Mouse (Mus musculus) gonadal fat pad, adult 2 months (tissue): ENCODE data around the gene 4933411K16Rik. TPM values are rescaled to one million over a fixed set of nuclear protein-coding genes. Genes with fewer than 3 reads are reported as not detected.

Experiments
- DNase-seq: peaks from one replicate; pipeline ENCODE4 v3.0.0-alpha.2; 2012; ENCODE audit warnings: low read depth
- polyA plus RNA-seq: library from polyadenylated mRNA; depleted of rRNA; stranded (reverse); fragments of >200 nt; gene quantifications from 2 replicates; pipeline ENCODE4 v1.2.3, GENCODE M21; 2012

Gene 4933411K16Rik
- polyA plus RNA-seq, 1 experiment, result 14.3 TPM

DNA sequence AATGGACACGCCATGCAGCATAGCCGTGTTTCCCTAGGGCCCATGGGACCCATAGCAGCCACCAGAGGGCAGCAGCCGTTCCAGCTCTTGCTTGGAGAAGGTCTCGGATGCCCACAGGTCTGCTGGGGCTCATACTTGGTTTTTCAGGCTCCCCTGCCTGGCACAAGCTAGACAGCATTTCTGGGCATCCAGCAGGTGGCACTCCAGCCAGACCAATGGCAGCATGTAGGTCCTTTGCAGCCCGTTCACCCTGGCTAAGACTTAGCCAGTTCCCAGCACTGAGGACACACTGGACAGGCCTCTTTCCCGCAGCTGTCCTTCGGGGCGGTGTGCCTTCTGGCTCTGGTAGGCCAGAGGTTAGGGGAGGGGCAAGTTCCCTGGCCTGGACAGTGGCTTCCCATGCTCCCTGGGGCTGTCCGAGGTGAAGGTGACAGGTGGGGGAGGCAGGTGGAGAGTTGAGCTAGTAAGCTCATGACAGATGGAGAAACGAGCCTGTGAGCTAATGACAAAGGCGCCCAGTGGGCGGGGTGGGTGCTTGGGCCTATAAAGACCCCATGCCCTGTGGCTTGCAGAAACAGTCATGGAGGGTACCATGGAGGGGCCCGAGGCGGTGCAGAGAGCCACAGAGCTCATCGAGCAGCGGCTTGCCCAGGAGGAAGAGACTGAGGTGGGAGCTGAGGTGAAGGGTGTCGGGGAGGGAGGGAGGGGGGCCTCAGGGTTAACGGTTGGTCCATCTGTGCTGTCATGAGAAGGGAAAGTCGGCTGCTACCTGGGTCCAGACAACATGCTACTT is 16.4 kb upstream of the 4933411K16Rik start, which contains the start of gene Ankrd2:
Gene Ankrd2, plus strand, starts transcription at position 545 of the 793 bp plus-strand sequence.
- DNase-seq, result no peak

DNA sequence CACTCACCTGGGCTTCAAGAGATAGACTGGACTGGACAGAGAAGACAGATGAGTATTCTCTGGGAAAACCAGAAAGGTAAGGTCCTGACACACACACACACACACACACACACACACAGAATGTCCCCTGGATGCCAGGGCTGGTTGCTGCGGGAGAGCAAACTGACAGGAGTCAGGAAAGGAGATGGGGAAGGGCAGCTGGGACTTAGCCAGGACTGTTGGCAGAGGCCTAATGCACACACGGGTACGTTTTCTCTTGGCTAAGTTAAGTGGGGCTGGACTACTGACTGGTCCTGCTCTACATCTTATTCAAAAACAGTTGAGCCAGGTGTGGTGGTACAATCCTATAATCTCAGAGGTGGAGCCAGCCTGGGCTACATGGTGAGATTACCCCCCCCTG is 15.7 kb upstream of the 4933411K16Rik start:
- DNase-seq, result no peak

DNA sequence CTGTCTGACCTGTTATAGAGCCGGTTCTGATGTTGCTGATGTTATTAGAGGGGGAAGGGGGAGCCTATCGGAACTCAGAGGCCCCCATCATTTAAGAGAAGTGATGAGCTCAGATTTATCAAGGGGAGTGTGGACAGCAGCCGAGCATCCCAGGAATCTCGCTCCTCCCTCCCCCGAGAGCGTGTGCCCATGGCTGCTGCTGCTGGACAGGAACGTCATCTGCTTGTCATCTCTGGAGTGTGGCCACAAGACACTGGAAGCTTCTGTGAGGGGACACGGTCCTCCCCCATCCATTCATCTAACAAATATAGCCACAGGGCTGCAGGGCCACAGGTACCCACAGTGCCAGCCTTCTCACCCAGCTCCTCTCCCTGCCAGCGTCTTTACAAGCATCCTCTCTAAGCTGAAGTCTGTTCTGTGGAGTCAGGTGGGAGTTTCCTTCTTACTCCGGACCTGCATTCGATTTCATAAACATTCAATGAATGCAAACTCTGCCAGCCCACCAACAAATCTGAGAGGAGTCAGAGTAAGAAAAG is 14.8 kb upstream of the 4933411K16Rik start:
- no peak for DNase-seq

DNA sequence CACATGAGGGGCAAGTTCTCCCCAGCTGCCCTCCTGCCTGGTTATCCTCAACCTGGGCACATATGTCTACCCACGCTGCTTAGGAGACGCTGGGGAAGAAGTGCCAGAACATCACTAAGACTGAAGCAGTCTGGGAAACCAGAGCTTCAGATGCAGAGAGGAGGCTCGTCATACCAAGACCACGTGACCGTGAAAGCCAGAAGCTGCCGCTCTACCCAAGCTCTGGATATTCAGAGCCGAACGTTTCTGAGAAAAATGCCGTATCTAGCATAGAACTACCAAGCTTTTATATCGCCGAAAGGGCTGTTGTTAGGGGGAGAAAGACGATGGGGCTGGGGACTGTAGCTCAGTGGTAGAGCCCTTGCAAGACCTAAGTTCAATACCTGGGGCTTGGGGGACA is 13.7 kb upstream of the 4933411K16Rik start:
- no peak for DNase-seq

DNA sequence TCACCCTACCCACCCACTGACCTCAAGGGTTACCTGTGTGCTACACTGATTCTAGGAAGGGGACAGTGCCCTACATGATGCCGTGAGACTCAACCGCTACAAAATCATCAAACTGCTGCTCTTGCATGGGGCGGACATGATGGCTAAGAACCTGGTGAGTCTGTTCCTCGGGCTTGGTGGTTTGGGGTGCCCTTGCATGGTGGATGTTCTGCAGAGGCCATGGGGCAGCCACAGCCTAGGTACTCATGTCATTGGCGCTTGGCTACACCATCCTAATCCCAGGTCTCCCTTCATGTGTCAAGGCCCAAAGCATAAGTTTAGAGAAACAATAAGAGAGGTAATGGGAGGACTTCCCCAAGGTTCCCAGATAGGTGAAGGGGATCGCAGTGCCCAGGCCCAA is 8.1 kb upstream of the 4933411K16Rik start:
- no peak for DNase-seq

DNA sequence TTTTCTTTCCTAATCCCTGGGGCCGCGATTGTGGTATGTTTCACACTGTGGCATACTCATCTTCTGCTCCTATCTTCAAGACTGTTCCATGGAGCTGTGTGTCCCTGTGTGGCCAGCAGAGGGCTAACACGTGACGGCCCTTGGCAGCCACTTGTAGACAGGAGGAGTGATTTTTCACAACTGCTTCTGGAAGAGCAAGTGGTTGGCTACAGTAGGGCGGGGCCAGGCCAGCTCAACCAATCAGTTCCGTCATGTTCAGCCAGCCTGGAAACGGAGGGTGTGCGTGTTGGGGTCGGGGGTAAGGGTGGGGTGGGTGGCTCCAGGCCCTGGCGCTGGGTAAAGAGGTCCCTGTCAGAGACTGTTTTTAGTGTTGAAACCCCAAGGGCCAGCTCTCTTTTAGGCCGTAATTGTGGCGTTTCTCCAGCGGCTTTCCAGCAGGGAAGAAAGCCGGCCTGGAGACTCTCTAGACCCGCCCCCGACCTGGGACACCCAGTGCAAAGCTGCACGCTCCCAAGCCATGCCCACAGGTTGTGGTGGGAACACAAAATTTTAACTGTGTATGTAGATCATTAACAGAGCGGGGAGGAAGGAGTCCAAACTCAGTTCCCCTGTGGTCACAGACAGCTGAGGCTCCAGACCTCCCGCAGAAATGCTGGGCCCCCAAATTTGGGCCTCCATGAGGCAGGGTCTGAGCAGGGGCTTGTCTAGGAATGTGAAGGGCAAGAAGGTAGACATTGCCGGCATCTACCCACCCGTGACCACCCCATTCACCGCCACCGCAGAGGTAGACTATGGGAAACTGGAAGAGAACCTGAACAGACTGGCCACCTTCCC is 6.6 kb upstream of the 4933411K16Rik start, which contains the start of gene Hoga1:
Gene Hoga1, plus strand, starts transcription at position 342 of the 834 bp plus-strand sequence.
- peak; percentile 36 for DNase-seq

DNA sequence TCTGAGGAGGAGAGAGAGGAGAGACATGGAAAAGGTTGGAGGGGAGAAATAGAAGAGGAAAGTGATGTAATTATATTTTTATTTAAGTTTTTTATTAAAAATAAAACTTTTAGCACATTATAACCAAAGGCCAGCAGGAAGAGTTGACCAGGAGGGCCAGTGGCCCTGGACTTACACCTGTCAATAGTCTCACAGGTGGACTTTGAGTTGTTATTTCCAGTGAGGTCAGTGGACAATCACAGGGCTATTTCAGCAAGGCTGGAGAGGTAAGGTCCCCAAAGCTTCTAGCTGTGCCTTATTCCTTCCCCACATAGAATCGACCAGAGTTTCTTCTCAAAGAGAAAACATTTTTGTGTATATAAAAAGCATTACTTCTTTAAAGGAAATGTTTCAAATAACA is 1.8 kb upstream of the 4933411K16Rik start:
- no peak for DNase-seq

DNA sequence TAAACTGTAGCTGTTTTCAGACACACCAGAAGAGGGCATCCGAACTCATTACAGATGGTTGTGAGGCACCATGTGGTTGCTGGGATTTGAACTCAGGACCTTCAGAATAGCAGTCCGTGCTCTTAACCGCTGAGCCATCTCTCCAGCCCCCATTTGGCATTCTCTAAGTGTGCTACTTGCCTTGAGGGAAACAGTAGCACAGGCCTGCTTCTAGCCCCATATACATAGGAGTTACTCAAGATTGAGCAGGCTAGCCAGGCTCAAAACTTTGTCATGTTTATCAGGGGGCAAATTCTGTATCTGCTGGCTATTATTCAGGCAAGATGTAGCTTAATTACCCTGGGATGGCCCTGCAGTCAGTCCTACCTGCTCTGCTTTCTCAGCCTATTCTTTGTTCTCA is 697 bp upstream of the 4933411K16Rik start:
- no peak for DNase-seq

DNA sequence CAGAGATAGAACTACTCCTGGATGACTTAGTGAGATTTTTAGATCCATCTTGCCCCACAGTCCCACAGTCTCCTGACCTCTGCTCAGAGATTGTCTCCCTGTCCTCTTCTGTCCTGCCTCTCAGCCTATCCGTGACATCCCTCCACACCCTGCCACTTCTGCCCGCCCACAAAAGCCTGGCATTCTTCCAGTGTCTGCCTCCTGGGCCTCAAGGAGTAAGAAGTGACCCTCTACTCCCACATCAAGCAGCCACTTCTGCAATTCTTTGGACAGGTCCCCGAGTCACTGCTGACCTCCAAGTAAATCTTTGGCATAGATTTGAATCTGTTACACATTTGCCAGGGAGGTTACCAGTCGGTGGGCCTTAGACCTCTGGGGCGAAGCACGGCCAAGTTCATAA is 2.2 kb downstream of the 4933411K16Rik start:
- no peak for DNase-seq

DNA sequence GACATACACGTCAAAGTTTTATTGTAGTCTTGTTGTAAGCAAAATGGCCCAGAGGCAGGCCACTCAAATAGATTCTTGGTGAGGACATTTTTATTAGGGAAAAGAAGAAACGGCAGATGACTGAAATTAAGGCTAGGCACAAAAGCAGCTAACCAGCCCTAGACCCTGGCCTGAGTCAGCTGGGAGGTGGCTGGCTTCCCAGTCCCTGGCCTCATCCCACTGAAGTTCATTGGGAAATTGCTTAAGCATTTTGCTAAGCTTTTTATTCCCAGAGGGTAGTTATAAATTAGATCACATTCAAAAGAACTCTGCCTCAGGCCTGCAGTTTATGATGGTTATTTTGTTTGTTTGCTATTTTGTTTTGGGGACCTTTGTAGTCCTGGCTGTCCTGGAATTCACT is 3.8 kb downstream of the 4933411K16Rik start:
- DNase-seq, result no peak

DNA sequence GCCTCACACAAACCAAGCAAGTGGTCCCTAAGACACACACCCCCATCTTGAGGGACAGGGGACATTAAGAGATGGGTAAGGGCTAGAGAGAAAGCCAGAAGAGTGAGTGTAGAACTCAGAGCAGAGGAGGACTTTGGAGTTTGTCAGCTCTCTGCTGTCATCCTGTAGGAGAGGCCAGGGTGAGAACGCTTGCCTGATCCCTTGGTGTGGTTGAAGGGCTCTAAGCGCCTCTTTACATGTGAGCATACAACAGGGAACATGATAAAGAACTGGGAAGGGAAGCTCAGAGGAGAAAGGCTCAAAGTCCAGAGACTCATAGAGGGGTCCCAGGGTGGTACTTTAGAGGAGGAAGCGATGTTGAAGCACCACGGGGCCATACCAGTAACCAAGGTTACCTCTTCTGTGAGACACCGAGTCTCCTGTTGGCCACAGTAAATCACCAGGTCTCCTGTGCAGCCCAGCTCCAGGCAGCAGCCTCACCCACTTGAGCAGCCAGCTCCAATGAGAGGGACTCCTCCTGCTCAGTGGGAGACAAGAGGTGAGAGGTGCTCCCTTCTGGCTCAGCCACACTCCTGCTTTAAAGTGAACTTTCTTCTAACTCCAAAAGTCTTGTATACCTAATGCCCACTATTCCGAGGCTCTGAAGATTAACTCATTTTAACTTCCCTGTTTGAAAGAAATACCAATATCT is 4.8 kb downstream of the 4933411K16Rik start:
- DNase-seq, result no peak

DNA sequence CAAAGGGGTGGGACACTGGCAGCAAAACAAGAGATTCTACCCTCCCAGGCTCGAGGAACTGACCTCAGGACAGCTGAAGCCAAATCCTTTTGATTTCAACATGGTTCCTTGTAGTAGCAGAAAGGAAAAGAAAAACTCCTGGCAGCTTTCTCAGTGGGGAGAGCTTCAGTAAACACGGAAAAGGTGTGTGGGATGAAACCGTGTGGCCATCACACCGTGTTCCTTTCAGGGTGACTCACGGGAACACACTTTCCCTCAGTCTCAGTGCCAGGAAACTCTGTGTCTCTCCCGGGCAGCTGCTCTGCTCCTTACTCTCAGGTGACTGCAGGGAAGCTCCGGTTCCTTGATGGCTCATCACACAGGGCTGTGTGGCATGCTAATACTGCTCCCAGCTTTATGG is 6.4 kb downstream of the 4933411K16Rik start:
- peak; percentile 74 for DNase-seq

DNA sequence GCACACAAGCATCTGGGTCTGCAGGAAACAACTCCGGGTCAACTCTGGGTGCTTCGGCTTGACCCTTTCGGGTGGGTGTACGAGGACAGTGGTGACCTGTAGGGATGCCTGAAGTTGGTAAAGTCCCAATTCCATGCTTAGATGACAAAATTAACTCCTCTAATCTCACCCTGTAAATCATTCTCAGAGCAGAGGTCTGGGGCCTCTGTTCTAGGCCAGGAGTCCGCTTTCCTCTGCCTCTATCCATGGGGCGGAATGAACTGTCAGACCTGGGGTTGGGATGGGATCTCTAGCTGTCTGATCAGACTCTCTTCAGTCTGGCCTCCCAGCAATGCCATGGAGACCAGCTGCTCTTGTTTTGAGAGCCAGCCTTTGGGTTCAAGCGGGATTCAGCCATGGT is 9.4 kb downstream of the 4933411K16Rik start:
- DNase-seq, result no peak

DNA sequence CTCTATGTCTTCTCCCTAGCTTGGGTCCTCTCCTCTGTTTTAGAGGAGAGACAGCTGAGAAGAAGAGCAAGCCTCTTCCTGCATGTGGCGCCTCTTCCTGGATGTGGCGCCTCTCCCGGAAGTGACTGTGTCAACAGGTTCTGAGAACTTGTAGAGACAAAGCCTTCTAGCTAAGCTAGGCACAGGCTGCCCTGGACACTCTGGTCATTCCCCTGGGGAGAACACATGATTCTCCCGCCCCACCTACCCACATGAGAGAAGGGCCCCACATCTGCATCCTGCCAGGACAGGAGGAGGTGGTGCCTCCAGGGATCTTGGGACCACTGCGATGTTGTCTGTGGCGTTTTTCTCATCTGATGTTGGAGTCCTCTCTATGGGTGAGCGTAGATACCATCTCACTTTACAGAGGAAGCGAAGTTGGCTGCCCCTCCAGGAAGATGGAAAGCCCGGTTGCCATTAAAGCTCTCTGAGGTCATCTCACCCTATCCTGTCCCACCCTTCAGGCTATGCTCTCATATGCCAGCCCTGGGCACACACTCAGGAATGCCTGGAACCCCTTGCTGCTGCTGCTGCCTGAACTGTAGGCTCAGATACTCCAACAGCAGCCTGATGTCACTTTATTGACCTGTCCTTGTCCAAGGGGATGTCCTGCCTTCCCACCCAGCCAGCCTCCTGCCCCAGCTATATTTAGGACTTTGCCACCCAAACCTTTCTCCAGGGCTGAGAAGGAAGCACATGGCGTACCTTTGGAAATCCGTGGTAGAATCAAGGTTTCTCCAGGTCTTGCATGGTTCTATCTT is 16.6 kb downstream of the 4933411K16Rik start:
- DNase-seq, result no peak

DNA sequence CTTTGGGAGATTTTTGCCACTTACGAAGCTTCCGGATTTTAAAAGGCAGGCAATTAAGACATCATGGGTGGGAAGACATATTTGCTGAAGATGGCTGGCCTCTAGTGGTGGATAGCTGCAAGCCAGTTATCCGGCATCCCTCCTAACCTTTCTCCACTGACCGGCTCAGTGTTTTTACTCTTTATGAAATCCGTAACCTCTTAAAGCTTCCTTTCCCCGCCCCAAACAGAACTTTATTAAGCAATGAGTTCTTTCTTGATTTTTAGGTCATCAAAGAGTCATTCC is 17.1 kb downstream of the 4933411K16Rik start:
- DNase-seq, result no peak

DNA sequence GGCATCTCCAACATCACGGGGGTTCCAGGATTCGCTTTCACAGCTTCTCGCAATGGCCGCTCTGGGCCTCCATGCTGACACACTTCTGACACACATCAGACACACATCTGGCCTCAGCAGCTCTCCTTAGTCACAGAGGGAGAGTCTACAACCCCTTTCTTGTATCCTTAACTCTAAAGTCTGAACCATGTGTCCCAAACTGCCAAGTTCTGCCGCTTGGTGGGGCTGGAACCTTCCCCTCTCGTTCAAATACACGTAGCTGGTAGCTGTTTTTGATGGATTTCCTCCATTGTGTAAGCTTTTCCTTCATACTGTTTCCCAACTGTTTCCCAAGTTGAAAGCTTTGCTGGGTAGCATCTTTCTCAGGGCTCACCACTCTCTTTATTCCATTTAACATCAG is 19.2 kb downstream of the 4933411K16Rik start:
- no peak for DNase-seq

DNA sequence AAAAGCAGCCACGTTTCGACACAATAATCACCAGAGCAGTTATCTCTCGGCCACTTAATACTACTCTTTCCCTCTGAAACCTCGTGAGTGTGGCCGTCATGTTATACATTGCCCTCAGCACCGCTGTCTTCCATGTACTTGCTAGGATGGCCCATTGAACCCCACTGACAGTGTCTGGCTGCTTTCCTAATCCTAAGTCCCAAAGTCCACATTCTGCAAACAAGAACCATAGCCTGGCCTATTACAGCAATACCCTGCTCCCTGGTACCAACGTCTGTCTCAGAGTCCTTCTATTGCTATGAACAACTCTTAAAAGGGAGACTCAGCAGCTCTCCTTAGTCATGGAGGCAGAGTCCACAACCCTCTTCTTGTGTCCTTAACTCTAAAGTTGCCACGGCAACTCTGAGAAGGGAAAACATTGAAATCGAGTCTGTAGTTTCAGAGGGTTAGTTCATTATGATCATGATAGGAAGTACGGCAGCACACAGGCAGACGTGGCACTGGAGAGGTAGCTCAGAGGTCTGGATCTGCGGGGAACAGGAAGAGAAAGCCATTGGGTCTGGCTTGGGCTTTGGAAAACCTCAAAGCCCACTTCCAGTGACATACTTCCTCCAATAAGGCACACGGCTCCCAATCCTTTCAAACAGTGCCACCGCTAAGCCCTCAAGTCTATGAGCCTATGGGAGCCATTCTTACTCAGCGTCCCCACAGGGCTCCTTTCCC is 20.0 kb downstream of the 4933411K16Rik start:
- no peak for DNase-seq

DNA sequence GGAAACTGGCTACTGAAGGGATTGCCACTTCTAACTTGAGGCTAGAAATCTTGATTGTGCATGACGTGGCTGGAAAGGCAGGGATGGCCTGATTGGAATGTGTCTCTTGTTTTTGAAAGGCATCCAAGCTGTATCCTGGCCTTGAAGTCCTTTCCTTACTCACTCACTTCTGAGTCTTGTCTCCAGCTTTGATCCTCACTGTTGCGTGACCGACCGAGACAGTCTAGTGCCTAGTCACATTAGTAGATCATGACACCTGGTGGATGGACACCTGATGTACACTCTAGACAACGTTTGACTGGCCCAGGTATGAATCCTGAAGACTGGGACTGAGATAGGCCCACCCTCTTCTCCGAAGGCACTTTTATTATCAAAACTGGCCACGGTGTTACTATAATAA is 20.8 kb downstream of the 4933411K16Rik start:
- no peak for DNase-seq

DNA sequence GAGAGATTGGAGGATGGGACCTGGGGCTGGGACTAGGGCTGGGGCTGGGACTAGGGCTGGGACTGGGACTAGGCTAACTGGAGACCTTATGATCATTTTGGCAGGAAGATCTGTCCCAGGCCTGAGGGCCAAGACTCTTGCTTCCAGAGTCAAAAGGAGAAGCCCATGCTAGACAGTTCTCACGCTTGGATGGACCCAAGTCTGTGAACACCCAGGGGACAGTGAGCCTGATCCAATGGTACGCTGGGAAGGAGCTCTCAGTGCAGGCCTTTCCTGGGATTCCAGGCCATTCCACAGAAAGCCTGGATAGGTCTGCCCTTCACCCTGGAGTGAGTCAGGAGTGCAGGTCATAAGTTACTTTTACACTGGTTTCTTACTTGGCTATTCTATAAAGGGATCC is 23.0 kb downstream of the 4933411K16Rik start:
- no peak for DNase-seq

DNA sequence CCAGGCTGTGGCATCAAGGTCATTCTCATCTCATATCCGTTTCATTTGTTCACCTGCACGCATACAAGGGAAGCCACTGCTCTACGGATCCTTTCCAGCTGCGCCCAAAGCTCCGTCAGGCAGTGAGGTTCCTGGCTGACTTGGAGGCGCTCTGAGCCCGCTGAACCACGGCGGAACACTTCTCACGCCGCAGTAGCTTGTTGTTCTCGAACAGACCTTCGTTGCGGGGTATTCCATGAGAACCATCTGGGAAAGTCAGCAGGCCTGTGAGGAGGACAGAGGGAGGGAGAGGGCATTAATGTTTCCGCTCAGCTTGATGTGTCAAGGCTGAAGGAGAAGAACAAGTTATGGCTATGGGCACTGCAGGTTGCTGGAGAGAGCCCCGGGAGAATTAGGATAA is 23.9 kb downstream of the 4933411K16Rik start:
- DNase-seq, result no peak

DNA sequence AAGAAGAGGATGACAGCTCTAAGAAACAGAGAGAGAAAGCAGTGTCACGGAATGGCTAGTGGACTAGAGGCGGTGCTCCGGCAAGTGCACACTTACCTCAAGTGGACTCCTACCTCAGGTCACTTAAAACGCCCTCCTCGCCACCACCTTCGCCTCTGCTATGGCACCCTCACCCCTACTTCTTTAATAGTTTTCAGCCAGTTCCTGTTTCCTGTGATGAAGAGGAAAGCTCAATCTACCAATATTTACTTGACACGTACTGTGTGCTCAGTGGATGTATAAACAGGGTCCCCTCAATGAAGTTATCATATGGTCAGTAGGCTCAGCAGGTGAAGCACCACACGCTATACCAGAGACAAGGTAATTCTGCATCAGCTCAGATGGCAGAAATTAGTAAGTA is 26.5 kb downstream of the 4933411K16Rik start:
- no peak for DNase-seq
